8 mouse cellular contexts compared by ENCODE assay signal in the genomic region with DNA sequence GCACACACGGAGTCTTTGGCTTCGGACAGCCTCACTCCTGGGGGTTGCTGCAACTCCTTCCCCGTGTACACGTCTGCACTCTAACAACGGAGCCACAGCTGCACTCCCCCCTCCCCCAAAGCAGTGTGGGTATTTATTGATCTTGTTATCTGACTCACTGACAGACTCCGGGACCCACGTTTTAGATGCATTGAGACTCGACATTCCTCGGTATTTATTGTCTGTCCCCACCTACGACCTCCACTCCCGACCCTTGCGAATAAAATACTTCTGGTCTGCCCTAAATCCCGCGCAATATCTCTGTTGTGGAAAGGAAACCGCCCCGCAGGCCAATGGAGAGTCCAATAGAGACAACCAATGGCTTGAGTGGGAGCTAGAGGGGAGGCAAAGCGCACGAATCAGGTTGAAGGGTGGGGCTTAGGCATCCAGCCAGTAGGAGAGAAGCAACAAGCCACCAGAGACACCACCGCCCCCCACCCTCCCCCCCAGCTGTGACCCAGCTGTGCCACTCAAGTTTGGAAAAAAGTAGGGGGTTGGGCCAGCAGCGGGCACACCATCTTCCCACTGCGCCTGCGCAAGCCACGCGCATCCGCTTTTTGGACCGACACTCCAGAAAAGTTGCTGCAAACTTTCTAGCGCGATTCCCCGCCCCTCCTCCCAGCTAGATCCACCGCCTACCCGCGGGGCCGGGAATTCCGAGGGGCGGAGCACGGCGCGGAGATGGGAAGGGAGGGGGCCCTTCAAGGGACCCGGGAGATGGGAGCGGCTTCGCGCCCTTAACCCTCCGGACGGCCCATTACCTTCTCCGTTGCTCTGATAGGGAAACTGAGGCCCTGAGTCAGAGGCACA. TPM values are rescaled to one million over a fixed set of nuclear protein-coding genes. Genes with fewer than 3 reads are reported as not detected.
DNase-seq lines count a peak whose midpoint lies in the region; ATAC-seq and TF ChIP-seq lines count a peak whose summit lies in the region.

No protein-coding gene starts in this region.

- H3K4me1 ChIP-seq in ES-Bruce4 (ENCODE audit: control insufficient read depth, insufficient read depth, low read length): no peaks in the 10 kb centered on the region
- peaks cover 5% of the 10 kb centered on the region; the same call in 1 of the 2 replicates for H3K4me1 ChIP-seq in brown adipose tissue, adult 24 weeks (ENCODE audit: control insufficient read depth, insufficient read depth, insufficient read length, low read length)
- H3K4me1 ChIP-seq in forebrain, embryonic 14.5 days (ENCODE audit: control insufficient read depth, insufficient read depth, low read length): peaks cover 19% of the 10 kb centered on the region

- ATAC-seq in forebrain, embryonic 14.5 days: peak; percentile 79
- peak; percentile 28; the same call in 1 of the 2 replicates for ATAC-seq in neutrophil, adult 5-6 weeks (ENCODE audit: extremely low read depth, insufficient number of reproducible peaks, low FRiP score, poor library complexity, severe bottlenecking)

- peak overlapping the region; percentile 98 for H3K4me2 ChIP-seq in forebrain, embryonic 14.5 days (ENCODE audit: low read length)

- 0 out of 2 replicates have a peak, but pooled peaks have one; percentile 47 for TF ChIP-seq EP300 in ES-Bruce4 (IDR thresholded peaks at IDR 0.05; ENCODE audit: insufficient read depth, low read depth, low read length)

- intact Hi-C loops in heart, postnatal 10 days (cut with DNase I): loop anchor here (1.0 kb wide), 1 partner anchor 24 kb away; no protein-coding TSS in a partner anchor

- no peak for TF ChIP-seq CTCF in ES-Bruce4 (IDR thresholded peaks at IDR 0.05; ENCODE audit: low read depth, low read length)

- peak overlapping the region; percentile 93 for H3K9ac ChIP-seq in ES-Bruce4 (ENCODE audit: low read depth, poor library complexity, severe bottlenecking)
- H3K9ac ChIP-seq in forebrain, embryonic 14.5 days (ENCODE audit: low read length): peak overlapping the region; percentile 73

- TF ChIP-seq POLR2A in ES-Bruce4 (IDR thresholded peaks at IDR 0.05; ENCODE audit: insufficient read depth, low read length): no peak

- H3K36me3 ChIP-seq in ES-Bruce4 (ENCODE audit: control insufficient read depth, insufficient read depth, low read length, poor library complexity, severe bottlenecking): no peaks in the 10 kb centered on the region
- peaks cover 29% of the 10 kb centered on the region for H3K36me3 ChIP-seq in forebrain, embryonic 14.5 days (ENCODE audit: control insufficient read depth, insufficient read depth, low read length)

- no peaks in the 10 kb centered on the region for H3K27me3 ChIP-seq in ES-Bruce4 (ENCODE audit: control insufficient read depth, insufficient read depth, low read length, poor library complexity, severe bottlenecking)
- H3K27me3 ChIP-seq in forebrain, embryonic 14.5 days (replicated peaks; ENCODE audit: control insufficient read depth, insufficient read depth, low read length): no peaks in the 10 kb centered on the region

- peak; percentile 95 for DNase-seq in forebrain, embryonic 14.5 days (ENCODE audit: low spot score)
- peak; percentile 98 for DNase-seq in heart, postnatal 10 days
- peak; percentile 98 to 99 for DNase-seq in kidney, postnatal 4 days
- DNase-seq in lung, adult 18-20 months: peak; percentile 97 to 98
- DNase-seq in testis, postnatal 14 days (ENCODE audit: low spot score): peak; percentile 92

- WGBS in forebrain, embryonic 14.5 days: under 1% methylated on average over 45 of the region's 45 CpGs

- peak overlapping the region; percentile 63; the same call in 1 of the 2 replicates for H3K27ac ChIP-seq in ES-Bruce4 (ENCODE audit: insufficient read depth, low read length)
- peak overlapping the region; percentile 91 for H3K27ac ChIP-seq in brown adipose tissue, adult 24 weeks (replicated peaks; ENCODE audit: low read depth, low read length)
- H3K27ac ChIP-seq in forebrain, embryonic 14.5 days (ENCODE audit: low read depth, low read length): peak overlapping the region; percentile 84

- no peaks in the 10 kb centered on the region for H3K9me3 ChIP-seq in ES-Bruce4 (replicated peaks; ENCODE audit: control insufficient read depth, insufficient read depth, low read length, poor library complexity, severe bottlenecking)
- H3K9me3 ChIP-seq in forebrain, embryonic 14.5 days (replicated peaks; ENCODE audit: control insufficient read depth, low read length): no peaks in the 10 kb centered on the region

- peak overlapping the region; percentile 77 for H3K4me3 ChIP-seq in ES-Bruce4 (ENCODE audit: low read depth, low read length)
- H3K4me3 ChIP-seq in brown adipose tissue, adult 24 weeks (ENCODE audit: insufficient read depth, low read depth, low read length): peak overlapping the region; percentile 83
- H3K4me3 ChIP-seq in forebrain, embryonic 14.5 days (ENCODE audit: low read depth, low read length): peak overlapping the region; percentile 56

RNA-seq across cellular contexts. Expression of a gene that starts 0.6 kb away (rescaled TPM):
- polyA plus RNA-seq in ES-Bruce4 (2011; ENCODE audit: insufficient read depth, insufficient read length, low read depth, missing spikeins): 2.7 and 3.8 TPM in 2 replicates
- polyA plus RNA-seq in brown adipose tissue, adult 24 weeks (2012; ENCODE audit: insufficient read depth, insufficient read length, missing spikeins): 6.2 and 7.1 TPM in 2 replicates
- polyA plus RNA-seq in forebrain, embryonic 14.5 days (2014; fragmentation: Nextera tagmentation; extraction: Ambion mirVana): 2.4 and 3.5 TPM in 2 replicates
- total RNA-seq in heart, postnatal 10 days (2021): 10 to 100 TPM in 1 of 2 experiments, 1 to 10 TPM in 1; 7.9 to 11.2 TPM
- total RNA-seq in neutrophil, adult 5-6 weeks (2017): 0.12 TPM in 1 of 2 replicates, not detected in the other

RNA-seq across cellular contexts. Expression of a gene that starts 10.1 kb away (rescaled TPM):
- polyA plus RNA-seq in ES-Bruce4 (2011; ENCODE audit: insufficient read depth, insufficient read length, low read depth, missing spikeins): 12.8 and 19.5 TPM in 2 replicates
- 50.7 and 72.5 TPM in 2 replicates for polyA plus RNA-seq in brown adipose tissue, adult 24 weeks (2012; ENCODE audit: insufficient read depth, insufficient read length, missing spikeins)
- polyA plus RNA-seq in forebrain, embryonic 14.5 days (2014; fragmentation: Nextera tagmentation; extraction: Ambion mirVana): 4.4 and 7.8 TPM in 2 replicates
- total RNA-seq in heart, postnatal 10 days (2021): 100 to 1,000 TPM; 288 to 299 TPM
- total RNA-seq in neutrophil, adult 5-6 weeks (2017): 1.4 and 2.1 TPM in 2 replicates

RNA-seq across cellular contexts. Expression of a gene that starts 17.7 kb away (rescaled TPM):
- 43.2 and 45.1 TPM in 2 replicates for polyA plus RNA-seq in ES-Bruce4 (2011; ENCODE audit: insufficient read depth, insufficient read length, low read depth, missing spikeins)
- polyA plus RNA-seq in brown adipose tissue, adult 24 weeks (2012; ENCODE audit: insufficient read depth, insufficient read length, missing spikeins): 9.6 and 12.0 TPM in 2 replicates
- polyA plus RNA-seq in forebrain, embryonic 14.5 days (2014; fragmentation: Nextera tagmentation; extraction: Ambion mirVana): 28.0 and 29.1 TPM in 2 replicates
- 10 to 100 TPM; 48.4 to 50.7 TPM for total RNA-seq in heart, postnatal 10 days (2021)
- 3.1 and 3.4 TPM in 2 replicates for total RNA-seq in neutrophil, adult 5-6 weeks (2017)

RNA-seq across cellular contexts. Expression of a gene that starts 24.4 kb away (rescaled TPM):
- polyA plus RNA-seq in ES-Bruce4 (2011; ENCODE audit: insufficient read depth, insufficient read length, low read depth, missing spikeins): 0.43 and 0.46 TPM in 2 replicates
- polyA plus RNA-seq in brown adipose tissue, adult 24 weeks (2012; ENCODE audit: insufficient read depth, insufficient read length, missing spikeins): not detected in 2 replicates
- polyA plus RNA-seq in forebrain, embryonic 14.5 days (2014; fragmentation: Nextera tagmentation; extraction: Ambion mirVana): 2.2 and 3.3 TPM in 2 replicates
- under 1 TPM; 0.07 to 0.19 TPM for total RNA-seq in heart, postnatal 10 days (2021)
- total RNA-seq in neutrophil, adult 5-6 weeks (2017): not detected in 2 replicates

RNA-seq across cellular contexts. Expression of a gene that starts 25.9 kb away (rescaled TPM):
- polyA plus RNA-seq in ES-Bruce4 (2011; ENCODE audit: insufficient read depth, insufficient read length, low read depth, missing spikeins): 4.1 and 4.3 TPM in 2 replicates
- 1.7 and 3.3 TPM in 2 replicates for polyA plus RNA-seq in brown adipose tissue, adult 24 weeks (2012; ENCODE audit: insufficient read depth, insufficient read length, missing spikeins)
- polyA plus RNA-seq in forebrain, embryonic 14.5 days (2014; fragmentation: Nextera tagmentation; extraction: Ambion mirVana): 10.1 and 11.9 TPM in 2 replicates
- 1 to 10 TPM; 5.5 to 7.6 TPM for total RNA-seq in heart, postnatal 10 days (2021)
- 11.3 and 13.3 TPM in 2 replicates for total RNA-seq in neutrophil, adult 5-6 weeks (2017)

Comparison
In these comparisons a context has a peak if more than half of its experiments do, and no peak if none do; other contexts are left out.
1. Peak in every context shown above with its lines: DNase-seq, ATAC-seq, H3K4me3 ChIP-seq and H3K27ac ChIP-seq.